Mouse (Mus musculus): ENCODE measurements around the gene Pnrc2. TPM values are rescaled to one million over a fixed set of nuclear protein-coding genes. Genes with fewer than 3 reads are reported as not detected.
A peak's percentile ranks its signal among the peaks of the same experiment; 100 is the strongest.

The Pnrc2 gene
- 220 and 234 TPM in 2 replicates for polyA plus RNA-seq (2014; fragmentation: Nextera tagmentation; extraction: Ambion mirVana)

DNA sequence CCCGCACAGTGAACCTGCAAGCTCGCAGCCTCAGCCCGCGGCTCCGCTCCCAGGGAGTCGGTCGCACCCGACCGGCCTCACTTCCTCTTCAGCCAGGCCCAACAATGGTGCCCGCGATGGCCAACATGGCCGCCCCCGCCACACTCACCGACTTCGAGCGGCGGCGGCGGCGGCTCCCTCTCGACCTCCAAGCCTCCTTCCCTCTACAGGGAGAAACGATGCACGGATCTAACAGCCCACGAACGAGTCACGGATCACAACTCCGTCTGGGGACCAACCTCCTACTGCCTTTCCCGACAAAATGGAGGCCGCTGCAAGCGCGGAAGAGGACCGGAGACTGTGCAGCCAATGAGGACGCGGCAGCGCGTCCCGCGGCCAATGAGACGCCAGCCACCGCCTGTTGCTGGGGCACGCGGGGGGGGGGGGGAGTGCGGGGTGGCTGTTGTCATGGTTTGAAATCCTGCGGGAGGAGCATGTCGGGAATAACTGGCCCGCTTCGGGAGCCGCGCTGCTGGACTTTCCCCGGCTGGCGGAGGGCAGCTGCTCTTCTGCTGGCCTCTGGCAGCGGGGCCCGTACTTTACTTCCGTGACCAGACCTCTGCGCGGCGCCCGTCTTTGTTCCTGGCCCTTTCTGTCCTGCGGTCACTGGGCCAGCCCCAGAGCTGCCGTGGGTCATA lies at the start of gene Pnrc2:
Gene Pnrc2, minus strand, starts transcription at position 325 of the 677 bp plus-strand sequence.
- Histone ChIP-seq H3K4me1 (replicated peaks; ENCODE audit: control insufficient read depth, insufficient read depth, low read length) (peaks cover 31% of the 10 kb centered on the region), H3K36me3 (ENCODE audit: control insufficient read depth, insufficient read depth, low read length) (no peaks in the 10 kb centered on the region; the same call in 1 of the 2 replicates), H3K9me3 (ENCODE audit: control insufficient read depth, low read length) (no peaks in the 10 kb centered on the region), H3K27ac (ENCODE audit: low read depth, low read length) (peak within 1 kb of the TSS; percentile 99), H3K4me2 (ENCODE audit: low read depth, low read length, severe bottlenecking) (peak within 1 kb of the TSS; percentile 68), H3K4me3 (ENCODE audit: low read depth, low read length) (peak within 1 kb of the TSS; percentile 67), H3K27me3 (ENCODE audit: control insufficient read depth, insufficient read depth, low read length) (no peaks in the 10 kb centered on the region), H3K9ac (ENCODE audit: low read length) (peak within 1 kb of the TSS; percentile 95)
- DNase-seq (ENCODE audit: low spot score) = peak; percentile 99
- peak; percentile 93 for ATAC-seq (replicated peaks; ENCODE audit: low FRiP score)
- under 1% methylated on average over 52 of the region's 60 CpGs for WGBS

DNA sequence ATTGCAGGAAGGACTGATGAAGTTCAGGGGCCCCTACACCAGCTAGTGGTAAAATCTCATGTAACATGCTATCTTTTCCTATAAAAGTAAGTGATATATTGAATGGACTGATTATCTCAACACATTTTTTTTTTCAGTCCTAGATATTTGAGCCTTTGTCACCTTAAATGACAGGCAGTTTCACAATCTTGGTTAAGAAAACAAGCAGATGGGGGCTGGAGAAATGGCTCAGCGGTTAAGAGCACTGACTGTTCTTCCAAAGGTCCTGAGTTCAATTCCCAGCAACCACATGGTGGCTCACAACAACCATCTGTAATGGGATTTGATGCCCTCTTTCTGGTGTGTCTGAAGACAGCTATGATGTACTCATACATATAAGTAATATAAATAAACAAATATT lies 48.5 kb upstream of the Pnrc2 start:
- Histone ChIP-seq H3K9ac (ENCODE audit: low read length) (no peak overlapping the region), H3K9me3 (ENCODE audit: control insufficient read depth, low read length) (no peaks in the 10 kb centered on the region), H3K4me1 (replicated peaks; ENCODE audit: control insufficient read depth, insufficient read depth, low read length) (peaks cover 7% of the 10 kb centered on the region; the same call in 1 of the 2 replicates), H3K4me3 (ENCODE audit: low read depth, low read length) (no peak overlapping the region; the same call in 1 of the 2 replicates), H3K27ac (ENCODE audit: low read depth, low read length) (no peak overlapping the region), H3K4me2 (ENCODE audit: low read depth, low read length, severe bottlenecking) (peak overlapping the region; percentile 95; the same call in 1 of the 2 replicates), H3K27me3 (ENCODE audit: control insufficient read depth, insufficient read depth, low read length) (no peaks in the 10 kb centered on the region), H3K36me3 (ENCODE audit: control insufficient read depth, insufficient read depth, low read length) (no peaks in the 10 kb centered on the region)
- DNase-seq (ENCODE audit: low spot score) (no peak), ATAC-seq (replicated peaks; ENCODE audit: low FRiP score) (no peak)
- WGBS = 88% methylated on average over 1 of the region's 1 CpGs

DNA sequence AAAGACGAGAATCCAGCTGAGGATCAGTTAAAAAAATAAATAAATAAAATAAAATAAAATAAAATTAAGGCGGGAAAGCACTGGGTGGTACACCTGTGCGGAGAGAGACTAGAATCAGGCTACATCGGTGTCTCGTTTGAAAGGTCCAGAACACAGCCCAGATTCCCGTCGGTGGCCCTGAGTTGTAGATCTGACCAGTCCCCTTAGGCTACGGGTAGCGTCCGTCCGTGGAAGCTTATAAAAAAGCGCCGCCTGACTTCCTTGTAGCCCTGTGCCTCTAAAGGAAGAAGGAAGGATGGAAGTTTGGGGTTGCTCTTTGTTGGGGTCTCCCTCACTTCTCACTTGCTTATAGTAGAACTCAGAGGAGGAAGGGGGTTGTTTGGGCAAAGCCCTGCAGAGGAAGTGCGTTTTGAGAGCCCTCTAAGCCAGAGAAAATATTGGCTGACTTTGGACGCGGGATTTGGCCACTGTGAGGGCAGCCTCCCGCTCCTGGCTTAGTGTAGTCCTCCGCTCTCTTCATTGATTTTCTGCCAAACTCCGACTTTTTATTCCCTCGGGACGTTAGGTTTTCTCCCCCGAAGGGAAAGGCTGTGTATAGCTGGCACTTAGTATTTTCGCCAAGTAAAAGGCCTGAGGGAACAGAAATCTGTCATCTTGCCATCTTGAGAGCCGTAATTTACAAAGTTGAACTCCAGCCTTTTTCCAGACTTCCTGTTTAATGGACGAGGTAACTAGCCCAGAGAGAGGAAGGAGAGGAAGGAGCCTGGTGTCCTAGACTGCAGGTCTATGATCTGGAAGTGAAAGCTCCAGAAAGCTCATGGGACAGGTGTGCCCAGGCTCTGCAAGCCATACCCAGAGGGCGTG lies 47.8 kb upstream of the Pnrc2 start:
- Histone ChIP-seq H3K27ac (ENCODE audit: low read depth, low read length) (no peak overlapping the region), H3K27me3 (ENCODE audit: control insufficient read depth, insufficient read depth, low read length) (no peaks in the 10 kb centered on the region), H3K4me2 (ENCODE audit: low read depth, low read length, severe bottlenecking) (peak overlapping the region; percentile 95), H3K4me3 (ENCODE audit: low read depth, low read length) (peak overlapping the region; percentile 69), H3K9ac (ENCODE audit: low read length) (peak overlapping the region; percentile 82), H3K9me3 (ENCODE audit: control insufficient read depth, low read length) (no peaks in the 10 kb centered on the region), H3K36me3 (ENCODE audit: control insufficient read depth, insufficient read depth, low read length) (no peaks in the 10 kb centered on the region), H3K4me1 (replicated peaks; ENCODE audit: control insufficient read depth, insufficient read depth, low read length) (peaks cover 7% of the 10 kb centered on the region; the same call in 1 of the 2 replicates)
- WGBS = 12% methylated on average over 26 of the region's 26 CpGs
- DNase-seq (ENCODE audit: low spot score) (no peak), ATAC-seq (replicated peaks; ENCODE audit: low FRiP score) (peak; percentile 28; the same call in 1 of the 2 replicates)

DNA sequence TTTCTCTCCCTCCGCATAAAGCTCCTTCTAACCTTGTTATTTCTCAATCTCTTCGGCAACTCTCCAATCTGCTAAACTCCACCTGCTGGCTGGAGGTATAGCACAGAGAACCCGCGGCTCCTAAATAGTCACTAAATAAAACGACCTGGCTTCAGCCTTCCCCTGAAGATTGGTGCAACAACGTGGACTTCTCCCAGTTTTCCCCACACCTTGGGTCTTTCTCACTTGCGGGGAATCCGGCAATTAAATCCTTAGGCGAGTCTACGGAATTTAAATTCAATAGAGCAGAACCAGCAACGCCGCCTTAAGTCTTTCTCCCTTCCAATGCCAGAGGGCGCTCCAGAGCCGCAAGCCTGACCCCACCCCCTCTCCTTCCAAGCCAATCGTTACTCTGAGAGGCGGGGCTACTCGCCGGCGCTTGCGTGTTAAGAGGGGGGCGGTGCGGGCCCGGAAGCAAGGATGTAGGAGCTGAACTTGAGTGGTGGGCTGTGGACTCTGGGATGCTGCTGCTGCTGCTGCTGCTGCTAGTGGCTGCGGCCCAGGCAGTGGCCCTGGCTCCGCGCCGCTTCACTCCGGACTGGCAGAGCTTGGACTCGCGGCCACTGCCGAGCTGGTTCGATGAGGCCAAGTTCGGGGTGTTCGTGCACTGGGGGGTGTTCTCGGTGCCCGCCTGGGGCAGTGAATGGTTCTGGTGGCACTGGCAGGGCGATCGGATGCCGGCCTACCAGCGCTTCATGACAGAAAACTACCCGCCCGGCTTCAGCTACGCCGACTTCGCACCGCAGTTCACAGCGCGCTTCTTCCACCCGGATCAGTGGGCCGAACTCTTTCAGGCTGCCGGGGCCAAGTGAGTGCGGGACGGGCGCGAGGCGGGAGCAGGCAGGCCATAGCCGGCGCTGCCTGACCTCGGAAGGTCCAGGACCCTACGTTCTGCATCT lies 46.9 kb upstream of the Pnrc2 start, which contains the start of gene Fuca1:
Gene Fuca1, plus strand, starts transcription at position 432 of the 938 bp plus-strand sequence.
- 2% methylated on average over 60 of the region's 60 CpGs for WGBS
- Histone ChIP-seq H3K9me3 (ENCODE audit: control insufficient read depth, low read length) (no peaks in the 10 kb centered on the region), H3K4me1 (replicated peaks; ENCODE audit: control insufficient read depth, insufficient read depth, low read length) (peaks cover 7% of the 10 kb centered on the region; the same call in 1 of the 2 replicates), H3K4me2 (ENCODE audit: low read depth, low read length, severe bottlenecking) (peak within 1 kb of the TSS; percentile 95), H3K27ac (ENCODE audit: low read depth, low read length) (no peak within 1 kb of the TSS), H3K36me3 (ENCODE audit: control insufficient read depth, insufficient read depth, low read length) (no peaks in the 10 kb centered on the region), H3K9ac (ENCODE audit: low read length) (peak within 1 kb of the TSS; percentile 82), H3K27me3 (ENCODE audit: control insufficient read depth, insufficient read depth, low read length) (no peaks in the 10 kb centered on the region), H3K4me3 (ENCODE audit: low read depth, low read length) (peak within 1 kb of the TSS; percentile 69)
- DNase-seq (ENCODE audit: low spot score) (peak; percentile 99), ATAC-seq (replicated peaks; ENCODE audit: low FRiP score) (peak; percentile 95)

DNA sequence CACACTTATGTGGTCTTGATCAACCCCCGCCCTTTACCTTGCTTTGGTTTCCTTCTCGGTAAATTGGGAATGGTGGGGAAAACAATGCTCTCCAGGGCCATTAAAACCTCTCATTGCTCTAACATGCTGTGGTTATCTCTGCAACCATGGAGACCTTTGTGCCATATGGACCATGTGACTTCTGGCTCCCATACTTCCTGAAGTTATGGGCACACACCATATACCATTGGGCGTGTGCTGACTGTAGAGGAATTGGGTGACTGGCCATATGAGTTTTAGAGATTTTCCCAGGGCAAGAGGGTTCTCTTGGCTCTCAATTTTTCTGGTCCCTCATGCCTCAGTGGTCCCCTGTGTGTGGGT lies 45.6 kb upstream of the Pnrc2 start:
- no peak overlapping the region for H3K4me2 ChIP-seq (ENCODE audit: low read depth, low read length, severe bottlenecking)
- no peak overlapping the region for H3K9ac ChIP-seq (ENCODE audit: low read length)
- H3K9me3 ChIP-seq (ENCODE audit: control insufficient read depth, low read length) = no peaks in the 10 kb centered on the region
- ATAC-seq (replicated peaks; ENCODE audit: low FRiP score) (no peak), DNase-seq (ENCODE audit: low spot score) (no peak)
- WGBS = 95% methylated on average over 3 of the region's 3 CpGs
- no peaks in the 10 kb centered on the region for H3K36me3 ChIP-seq (ENCODE audit: control insufficient read depth, insufficient read depth, low read length)
- no peak overlapping the region for H3K4me3 ChIP-seq (ENCODE audit: low read depth, low read length)
- H3K27ac ChIP-seq (ENCODE audit: low read depth, low read length) = no peak overlapping the region
- H3K27me3 ChIP-seq (ENCODE audit: control insufficient read depth, insufficient read depth, low read length) = no peaks in the 10 kb centered on the region
- H3K4me1 ChIP-seq (replicated peaks; ENCODE audit: control insufficient read depth, insufficient read depth, low read length) = peaks cover 7% of the 10 kb centered on the region; the same call in 1 of the 2 replicates

DNA sequence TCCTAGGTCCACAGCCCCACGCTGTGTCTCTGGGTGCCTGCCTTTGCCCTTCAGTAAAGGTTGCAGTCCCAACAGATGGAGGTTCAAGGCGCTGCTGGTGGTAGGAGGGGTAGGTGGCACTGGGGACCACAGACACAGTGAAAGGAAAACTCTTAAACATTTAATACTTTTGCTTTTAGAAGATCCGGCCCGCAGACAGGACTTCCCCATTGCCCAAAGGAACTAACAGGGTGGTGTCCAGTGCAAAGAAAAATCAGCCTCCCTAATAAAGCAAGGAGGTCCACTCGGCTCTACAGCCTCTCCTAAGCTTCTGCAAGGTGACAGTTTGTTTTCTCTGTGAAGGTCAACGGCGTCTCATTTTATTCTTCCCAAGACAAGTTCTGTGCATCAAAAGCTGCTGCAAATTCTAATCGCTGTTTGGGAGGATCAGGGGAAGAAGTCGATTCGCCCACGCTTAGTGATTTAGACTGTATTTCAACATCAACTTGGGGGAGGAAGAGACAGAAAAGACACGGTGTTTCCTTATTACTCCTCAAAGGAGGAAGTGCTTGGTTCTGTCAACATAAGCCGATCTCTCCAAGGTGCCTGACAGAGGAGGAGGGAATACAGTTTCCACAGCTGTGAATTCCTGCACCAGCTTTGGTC lies 45.1 kb upstream of the Pnrc2 start:
- WGBS = 90% methylated on average over 13 of the region's 13 CpGs
- no peak overlapping the region for H3K4me3 ChIP-seq (ENCODE audit: low read depth, low read length)
- no peaks in the 10 kb centered on the region for H3K9me3 ChIP-seq (ENCODE audit: control insufficient read depth, low read length)
- DNase-seq (ENCODE audit: low spot score) (no peak), ATAC-seq (replicated peaks; ENCODE audit: low FRiP score) (no peak)
- no peaks in the 10 kb centered on the region for H3K27me3 ChIP-seq (ENCODE audit: control insufficient read depth, insufficient read depth, low read length)
- H3K4me2 ChIP-seq (ENCODE audit: low read depth, low read length, severe bottlenecking) = no peak overlapping the region
- H3K27ac ChIP-seq (ENCODE audit: low read depth, low read length) = no peak overlapping the region
- H3K9ac ChIP-seq (ENCODE audit: low read length) = no peak overlapping the region
- H3K4me1 ChIP-seq (replicated peaks; ENCODE audit: control insufficient read depth, insufficient read depth, low read length) = peaks cover 7% of the 10 kb centered on the region; the same call in 1 of the 2 replicates
- H3K36me3 ChIP-seq (ENCODE audit: control insufficient read depth, insufficient read depth, low read length) = no peaks in the 10 kb centered on the region

DNA sequence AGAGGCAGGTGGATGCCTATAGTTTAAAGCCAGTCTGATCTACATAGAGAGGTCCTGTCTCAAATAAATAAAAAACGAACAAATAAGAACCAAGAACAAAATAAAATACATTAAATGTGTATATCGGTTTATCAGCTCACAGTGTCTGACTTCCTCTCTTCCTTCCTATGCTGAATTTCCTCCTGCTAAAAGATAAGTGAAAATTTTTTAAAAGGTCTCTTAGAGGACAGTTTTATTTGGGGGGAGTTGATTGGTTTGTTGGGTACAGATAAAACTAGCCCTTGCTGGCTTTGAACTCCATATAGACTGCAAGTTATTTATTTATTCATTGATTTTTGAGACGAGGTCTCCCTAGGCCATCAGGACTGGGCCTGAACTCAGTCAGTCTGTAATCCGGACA lies 39.8 kb upstream of the Pnrc2 start:
- DNase-seq (ENCODE audit: low spot score) = no peak
- Histone ChIP-seq H3K27ac (ENCODE audit: low read depth, low read length) (0 out of 2 replicates have a peak overlapping the region, but pooled peaks have one; percentile 37), H3K27me3 (ENCODE audit: control insufficient read depth, insufficient read depth, low read length) (no peaks in the 10 kb centered on the region), H3K4me1 (replicated peaks; ENCODE audit: control insufficient read depth, insufficient read depth, low read length) (peaks cover 4% of the 10 kb centered on the region; the same call in 1 of the 2 replicates), H3K36me3 (ENCODE audit: control insufficient read depth, insufficient read depth, low read length) (no peaks in the 10 kb centered on the region), H3K9me3 (ENCODE audit: control insufficient read depth, low read length) (no peaks in the 10 kb centered on the region), H3K4me2 (ENCODE audit: low read depth, low read length, severe bottlenecking) (no peak overlapping the region), H3K4me3 (ENCODE audit: low read depth, low read length) (no peak overlapping the region), H3K9ac (ENCODE audit: low read length) (no peak overlapping the region)
- 77% methylated on average over 4 of the region's 4 CpGs for WGBS
- no peak for ATAC-seq (replicated peaks; ENCODE audit: low FRiP score)
